ENCODE assay signal across 8 mouse cellular contexts in genomic region chr1:122212484-122212883, GRCm38 (mm10).
DNase-seq lines count a peak whose midpoint lies in the region; ATAC-seq lines count a peak whose summit lies in the region.

No protein-coding gene starts in this region.

- no peak overlapping the region for H3K27ac ChIP-seq in limb, embryonic 13.5 days
- H3K27ac ChIP-seq in limb, embryonic 10.5 days, result no peak overlapping the region
- H3K27ac ChIP-seq in neural tube, embryonic 14.5 days (ENCODE audit: low read depth, low read length), result no peak overlapping the region

- peak; percentile 50 to 72 for DNase-seq in cerebellum, postnatal 14 days
- DNase-seq in cerebellum, postnatal 36 days, result no peak
- DNase-seq in limb, embryonic 10.5 days (ENCODE audit: low spot score), result no peak
- peak; percentile 2 to 3 for DNase-seq in layer of hippocampus, adult 18-20 months (ENCODE audit: low spot score in 2 of 2)
- DNase-seq in spleen, postnatal 4 days (ENCODE audit: low spot score in 2 of 2), result no peak
- no peak for DNase-seq in thymus, postnatal 10 days (ENCODE audit: low spot score in 2 of 2)

- H3K4me2 ChIP-seq in limb, embryonic 13.5 days (replicated peaks), result no peak overlapping the region
- no peak overlapping the region for H3K4me2 ChIP-seq in neural tube, embryonic 14.5 days (ENCODE audit: low read depth, low read length)

- 28% methylated on average over 2 of the region's 2 CpGs for WGBS in limb, embryonic 13.5 days
- WGBS in limb, embryonic 10.5 days, result 72% methylated on average over 2 of the region's 2 CpGs
- 56% methylated on average over 2 of the region's 2 CpGs for WGBS in neural tube, embryonic 14.5 days

- peak; percentile 66; the same call in 1 of the 2 replicates for ATAC-seq in limb, embryonic 13.5 days (ENCODE audit: low FRiP score, low read depth)
- peak; percentile 79 for ATAC-seq in neural tube, embryonic 14.5 days (ENCODE audit: low read depth)

- H3K9ac ChIP-seq in limb, embryonic 13.5 days, result no peak overlapping the region
- H3K9ac ChIP-seq in neural tube, embryonic 14.5 days (replicated peaks; ENCODE audit: low read depth, low read length), result no peak overlapping the region

- no peak overlapping the region for H3K4me3 ChIP-seq in limb, embryonic 13.5 days
- no peak overlapping the region for H3K4me3 ChIP-seq in limb, embryonic 10.5 days
- no peak overlapping the region for H3K4me3 ChIP-seq in neural tube, embryonic 14.5 days (ENCODE audit: low read depth, low read length)

- H3K36me3 ChIP-seq in limb, embryonic 13.5 days, result no peaks in the 10 kb centered on the region
- H3K36me3 ChIP-seq in limb, embryonic 10.5 days, result no peaks in the 10 kb centered on the region
- H3K36me3 ChIP-seq in neural tube, embryonic 14.5 days (ENCODE audit: control insufficient read depth, insufficient read depth, low read length), result no peaks in the 10 kb centered on the region

- no peaks in the 10 kb centered on the region for H3K27me3 ChIP-seq in limb, embryonic 13.5 days
- no peaks in the 10 kb centered on the region for H3K27me3 ChIP-seq in limb, embryonic 10.5 days (ENCODE audit: low read depth, poor library complexity, severe bottlenecking)
- no peaks in the 10 kb centered on the region for H3K27me3 ChIP-seq in neural tube, embryonic 14.5 days (ENCODE audit: control insufficient read depth, insufficient read depth, low read length)

- H3K9me3 ChIP-seq in limb, embryonic 13.5 days, result no peaks in the 10 kb centered on the region
- H3K9me3 ChIP-seq in limb, embryonic 10.5 days (replicated peaks), result no peaks in the 10 kb centered on the region
- no peaks in the 10 kb centered on the region for H3K9me3 ChIP-seq in neural tube, embryonic 14.5 days (ENCODE audit: control insufficient read depth, low read length)

- H3K4me1 ChIP-seq in limb, embryonic 13.5 days, result no peaks in the 10 kb centered on the region
- H3K4me1 ChIP-seq in limb, embryonic 10.5 days, result no peaks in the 10 kb centered on the region
- H3K4me1 ChIP-seq in neural tube, embryonic 14.5 days (ENCODE audit: control insufficient read depth, insufficient read depth, low read length), result no peaks in the 10 kb centered on the region

Comparison
In these comparisons a context has a peak if more than half of its experiments do, and no peak if none do; other contexts are left out.
1. DNase-seq: peak in cerebellum, postnatal 14 days (2 of 2) and layer of hippocampus, adult 18-20 months (2 of 2); none in cerebellum, postnatal 36 days (0 of 2), limb, embryonic 10.5 days (single experiment), spleen, postnatal 4 days (0 of 2) and thymus, postnatal 10 days (0 of 2).